19 mouse cellular contexts compared by ENCODE assay signal in genomic region chr1:75609264-75609662, GRCm38 (mm10).
DNase-seq lines count a peak whose midpoint lies in the region; ATAC-seq and TF ChIP-seq lines count a peak whose summit lies in the region.
"Had no signal": no experiment of that assay in that cellular context is flagged by ENCODE, and none has a peak within 500 bp of the region (broad histone marks: within the 10 kb centered on the region; RNA-seq: fewer than 3 reads in every experiment).

No protein-coding gene starts in this region.

- H3K27me3 ChIP-seq in midbrain, embryonic 16.5 days (ENCODE audit: control insufficient read depth, insufficient read depth, low read depth, low read length): no peaks in the 10 kb centered on the region
- no peaks in the 10 kb centered on the region for H3K27me3 ChIP-seq in midbrain, embryonic 15.5 days (replicated peaks)
- H3K27me3 ChIP-seq in limb, embryonic 13.5 days: no peaks in the 10 kb centered on the region
- no peaks in the 10 kb centered on the region for H3K27me3 ChIP-seq in liver, embryonic 11.5 days (replicated peaks; ENCODE audit: control insufficient read depth, insufficient read depth, low read length)
- H3K27me3 ChIP-seq in heart, embryonic 10.5 days (ENCODE audit: insufficient read depth, poor library complexity, severe bottlenecking): no peaks in the 10 kb centered on the region
- H3K27me3 ChIP-seq: embryonic facial prominence, embryonic 15.5 days; heart, embryonic 12.5 days; hindbrain, embryonic 12.5 days had no signal

- no peak overlapping the region for H3K4me3 ChIP-seq in midbrain, embryonic 16.5 days (ENCODE audit: low read depth, low read length)
- no peak overlapping the region for H3K4me3 ChIP-seq in midbrain, embryonic 15.5 days
- no peak overlapping the region for H3K4me3 ChIP-seq in limb, embryonic 13.5 days
- no peak overlapping the region for H3K4me3 ChIP-seq in liver, embryonic 11.5 days (ENCODE audit: low read depth, low read length)
- no peak overlapping the region for H3K4me3 ChIP-seq in heart, embryonic 10.5 days
- H3K4me3 ChIP-seq: embryonic facial prominence, embryonic 15.5 days; erythroblast, embryonic 14.5 days; heart, embryonic 12.5 days; hindbrain, embryonic 12.5 days had no signal

- H3K9ac ChIP-seq in midbrain, embryonic 16.5 days (ENCODE audit: low read depth, low read length): no peak overlapping the region
- no peak overlapping the region for H3K9ac ChIP-seq in midbrain, embryonic 15.5 days
- no peak overlapping the region for H3K9ac ChIP-seq in limb, embryonic 13.5 days
- H3K9ac ChIP-seq in liver, embryonic 11.5 days (ENCODE audit: low read depth, low read length): no peak overlapping the region
- H3K9ac ChIP-seq: embryonic facial prominence, embryonic 15.5 days; heart, embryonic 12.5 days; hindbrain, embryonic 12.5 days had no signal

- no peaks in the 10 kb centered on the region for H3K36me3 ChIP-seq in midbrain, embryonic 16.5 days (ENCODE audit: control insufficient read depth, insufficient read depth, low read length)
- no peaks in the 10 kb centered on the region for H3K36me3 ChIP-seq in midbrain, embryonic 15.5 days (replicated peaks)
- no peaks in the 10 kb centered on the region for H3K36me3 ChIP-seq in limb, embryonic 13.5 days
- H3K36me3 ChIP-seq in liver, embryonic 11.5 days (ENCODE audit: control insufficient read depth, insufficient read depth, low read length): no peaks in the 10 kb centered on the region
- H3K36me3 ChIP-seq in heart, embryonic 10.5 days: no peaks in the 10 kb centered on the region
- H3K36me3 ChIP-seq: embryonic facial prominence, embryonic 15.5 days; G1E; heart, embryonic 12.5 days; hindbrain, embryonic 12.5 days had no signal

- H3K27ac ChIP-seq in midbrain, embryonic 16.5 days (ENCODE audit: low read length): 0 out of 2 replicates have a peak overlapping the region, but pooled peaks have one; percentile 2
- no peak overlapping the region for H3K27ac ChIP-seq in midbrain, embryonic 15.5 days
- H3K27ac ChIP-seq in limb, embryonic 13.5 days: peak overlapping the region; percentile 10; the same call in 1 of the 2 replicates
- H3K27ac ChIP-seq in liver, embryonic 11.5 days (ENCODE audit: low read depth, low read length): no peak overlapping the region
- H3K27ac ChIP-seq in heart, embryonic 10.5 days: no peak overlapping the region
- H3K27ac ChIP-seq: hindbrain, embryonic 12.5 days; hindbrain, postnatal 0 days had no signal

- DNase-seq in brain, embryonic 14.5 days (ENCODE audit: low read depth): peak; percentile 42
- DNase-seq in thymus, postnatal 0 days (ENCODE audit: low spot score): no peak
- no peak for DNase-seq in liver, embryonic 11.5 days (ENCODE audit: low spot score)
- DNase-seq in heart, embryonic 10.5 days (ENCODE audit: low spot score): no peak
- DNase-seq: adrenal gland, postnatal 10 days; cerebellum, adult 18-20 months; cerebellum, adult 9-11 months; cerebellum, postnatal 36 days; gastrocnemius, postnatal 10 days; heart, adult 18-20 months had no signal

- H3K4me1 ChIP-seq in midbrain, embryonic 16.5 days (ENCODE audit: control insufficient read depth, insufficient read depth, low read length): peaks cover 4% of the 10 kb centered on the region; the same call in 1 of the 2 replicates
- H3K4me1 ChIP-seq in midbrain, embryonic 15.5 days: peaks cover 14% of the 10 kb centered on the region; the same call in 1 of the 2 replicates
- H3K4me1 ChIP-seq in limb, embryonic 13.5 days: peaks cover 34% of the 10 kb centered on the region
- H3K4me1 ChIP-seq in liver, embryonic 11.5 days (replicated peaks; ENCODE audit: control insufficient read depth, insufficient read depth, low read length): no peaks in the 10 kb centered on the region
- peaks cover 3% of the 10 kb centered on the region; the same call in 1 of the 2 replicates for H3K4me1 ChIP-seq in heart, embryonic 10.5 days
- H3K4me1 ChIP-seq: heart, embryonic 12.5 days had no signal

- WGBS in midbrain, embryonic 16.5 days: 73% methylated on average over 9 of the region's 9 CpGs
- WGBS in midbrain, embryonic 15.5 days: 69% methylated on average over 9 of the region's 9 CpGs
- 39% methylated on average over 9 of the region's 9 CpGs for WGBS in limb, embryonic 13.5 days
- WGBS in liver, embryonic 11.5 days: 83% methylated on average over 9 of the region's 9 CpGs
- 84% methylated on average over 9 of the region's 9 CpGs for WGBS in heart, embryonic 10.5 days

- no peak overlapping the region for H3K4me2 ChIP-seq in midbrain, embryonic 16.5 days (ENCODE audit: low read length)
- no peak overlapping the region for H3K4me2 ChIP-seq in midbrain, embryonic 15.5 days
- peak overlapping the region; percentile 31; the same call in 1 of the 2 replicates for H3K4me2 ChIP-seq in limb, embryonic 13.5 days (replicated peaks)
- no peak overlapping the region for H3K4me2 ChIP-seq in liver, embryonic 11.5 days
- H3K4me2 ChIP-seq: embryonic facial prominence, embryonic 15.5 days; heart, embryonic 12.5 days; hindbrain, embryonic 12.5 days had no signal

- no peaks in the 10 kb centered on the region for H3K9me3 ChIP-seq in midbrain, embryonic 16.5 days (replicated peaks; ENCODE audit: control insufficient read depth, low read length, poor library complexity, severe bottlenecking)
- H3K9me3 ChIP-seq in midbrain, embryonic 15.5 days: no peaks in the 10 kb centered on the region
- no peaks in the 10 kb centered on the region for H3K9me3 ChIP-seq in limb, embryonic 13.5 days
- no peaks in the 10 kb centered on the region for H3K9me3 ChIP-seq in liver, embryonic 11.5 days (ENCODE audit: control insufficient read depth, low read length)
- no peaks in the 10 kb centered on the region for H3K9me3 ChIP-seq in heart, embryonic 10.5 days
- H3K9me3 ChIP-seq: embryonic facial prominence, embryonic 15.5 days; G1E; heart, embryonic 12.5 days; hindbrain, embryonic 12.5 days had no signal

- no peak for TF ChIP-seq CTCF in brain, embryonic 14.5 days (IDR thresholded peaks at IDR 0.05; ENCODE audit: borderline replicate concordance, extremely low read depth, insufficient read depth, insufficient read length)

- TF ChIP-seq POLR2A in brain, embryonic 14.5 days (IDR thresholded peaks at IDR 0.05; ENCODE audit: borderline replicate concordance, extremely low read depth, insufficient read depth, insufficient read length, poor library complexity, severe bottlenecking): no peak

- ATAC-seq in midbrain, embryonic 16.5 days: no peak
- ATAC-seq in midbrain, embryonic 15.5 days (replicated peaks): no peak
- peak; percentile 52 for ATAC-seq in limb, embryonic 13.5 days (ENCODE audit: low FRiP score, low read depth)
- ATAC-seq in liver, embryonic 11.5 days (replicated peaks; ENCODE audit: low FRiP score): no peak

Comparison
In these comparisons a context has a peak if more than half of its experiments do, and no peak if none do; other contexts are left out.
1. H3K27ac ChIP-seq: peak in midbrain, embryonic 16.5 days (single experiment) and limb, embryonic 13.5 days (single experiment); none in midbrain, embryonic 15.5 days (single experiment), liver, embryonic 11.5 days (single experiment) and heart, embryonic 10.5 days (single experiment).